Mouse (Mus musculus): ENCODE data around the gene Gins2.

Gins2 gene

GRCm38 (mm10) chr8:120602672-120603071 is 13.6 kb upstream of the Gins2 start:
- peak; percentile 71 for DNase-seq (ENCODE audit: low spot score)

- DNase-seq (ENCODE audit: low spot score) = peak; percentile 72
Measured at GRCm38 (mm10) chr8:120599504-120599903, 10.4 kb upstream of the Gins2 start.

GRCm38 (mm10) chr8:120598579-120598978 is 9.5 kb upstream of the Gins2 start:
- no peak for DNase-seq (ENCODE audit: low spot score)

- peak; percentile 88 for DNase-seq (ENCODE audit: low spot score)
Measured at GRCm38 (mm10) chr8:120595963-120596362, 6.9 kb upstream of the Gins2 start.

GRCm38 (mm10) chr8:120594571-120594970 is 5.5 kb upstream of the Gins2 start:
- DNase-seq (ENCODE audit: low spot score) = no peak

GRCm38 (mm10) chr8:120591587-120592292 is 2.6 kb upstream of the Gins2 start:
- no peak for DNase-seq (ENCODE audit: low spot score)

GRCm38 (mm10) chr8:120589921-120590320 is 817 bp upstream of the Gins2 start:
- no peak for DNase-seq (ENCODE audit: low spot score)

- DNase-seq (ENCODE audit: low spot score) = no peak
Measured at GRCm38 (mm10) chr8:120585521-120585920, 3.6 kb downstream of the Gins2 start.

GRCm38 (mm10) chr8:120581811-120582210 is 7.3 kb downstream of the Gins2 start:
- no peak for DNase-seq (ENCODE audit: low spot score)

GRCm38 (mm10) chr8:120581329-120581728 is 7.8 kb downstream of the Gins2 start:
- DNase-seq (ENCODE audit: low spot score) = no peak

- DNase-seq (ENCODE audit: low spot score) = no peak
Measured at GRCm38 (mm10) chr8:120580336-120581000, 8.6 kb downstream of the Gins2 start.

GRCm38 (mm10) chr8:120577821-120578220 is 11.3 kb downstream of the Gins2 start:
- no peak for DNase-seq (ENCODE audit: low spot score)

- DNase-seq (ENCODE audit: low spot score) = no peak
Measured at GRCm38 (mm10) chr8:120575801-120576200, 13.3 kb downstream of the Gins2 start.

- DNase-seq (ENCODE audit: low spot score) = no peak
Measured at GRCm38 (mm10) chr8:120574941-120575340, 14.2 kb downstream of the Gins2 start.

- DNase-seq (ENCODE audit: low spot score) = no peak
Measured at GRCm38 (mm10) chr8:120573866-120574265, 15.2 kb downstream of the Gins2 start.

- no peak for DNase-seq (ENCODE audit: low spot score)
Measured at GRCm38 (mm10) chr8:120572534-120572933, 16.6 kb downstream of the Gins2 start.

- DNase-seq (ENCODE audit: low spot score) = no peak
Measured at GRCm38 (mm10) chr8:120571561-120571960, 17.5 kb downstream of the Gins2 start.

GRCm38 (mm10) chr8:120569939-120570715 is 19.0 kb downstream of the Gins2 start:
- DNase-seq (ENCODE audit: low spot score) = peak; percentile 91

- no peak for DNase-seq (ENCODE audit: low spot score)
Measured at GRCm38 (mm10) chr8:120569123-120569522, 20.0 kb downstream of the Gins2 start.

GRCm38 (mm10) chr8:120568164-120568798 is 20.8 kb downstream of the Gins2 start:
- DNase-seq (ENCODE audit: low spot score) = no peak

GRCm38 (mm10) chr8:120567731-120568130 is 21.4 kb downstream of the Gins2 start:
- DNase-seq (ENCODE audit: low spot score) = no peak

- DNase-seq (ENCODE audit: low spot score) = no peak
Measured at GRCm38 (mm10) chr8:120566681-120567080, 22.4 kb downstream of the Gins2 start.
